Mouse (Mus musculus) yolk sac, embryonic 10.5 days (tissue): ENCODE measurements at regions not wholly inside any gene's neighbourhood (a gene's known extent, or its start where the extent isn't known, plus 50 kb on each side); places are given as distances from the start of the nearest gene placed in this dataset.
"Not testable (repeated sequence)": the region's sequence is repeated elsewhere in the genome, so short reads cannot be mapped to it uniquely, and the experiment has no call there.

Experiments
- DNase-seq: peaks from one replicate; pipeline ENCODE4 v3.0.0-alpha.2; 2017; ENCODE audit warnings: low spot score

GRCm38 (mm10) chr6:31898609-31899008 lies 151.4 kb upstream of the 1700012A03Rik start:
- no peak for DNase-seq

- no peak for DNase-seq
Observed at GRCm38 (mm10) chr6:31897001-31897400, 153.0 kb upstream of the 1700012A03Rik start.

- no peak for DNase-seq
Observed at GRCm38 (mm10) chr6:31895835-31896234, 154.2 kb upstream of the 1700012A03Rik start.

- no peak for DNase-seq
Observed at GRCm38 (mm10) chr6:31886931-31887330, 163.1 kb upstream of the 1700012A03Rik start.

- DNase-seq, result not testable (repeated sequence)
Observed at GRCm38 (mm10) chr6:31885196-31885595, 164.8 kb upstream of the 1700012A03Rik start.

GRCm38 (mm10) chr6:31883726-31884125 lies 166.3 kb upstream of the 1700012A03Rik start:
- DNase-seq, result peak; percentile 12

- DNase-seq, result no peak
Observed at GRCm38 (mm10) chr6:31874616-31875015, 175.4 kb upstream of the 1700012A03Rik start.

GRCm38 (mm10) chr6:31873911-31874310 lies 176.1 kb upstream of the 1700012A03Rik start:
- DNase-seq, result no peak

GRCm38 (mm10) chr6:31871766-31872165 lies 178.3 kb upstream of the 1700012A03Rik start:
- no peak for DNase-seq

GRCm38 (mm10) chr6:31861996-31862395 lies 188.1 kb upstream of the 1700012A03Rik start:
- DNase-seq, result no peak

GRCm38 (mm10) chr6:31859621-31860020 lies 190.4 kb upstream of the 1700012A03Rik start:
- DNase-seq, result no peak

- no peak for DNase-seq
Observed at GRCm38 (mm10) chr6:31854261-31854660, 195.8 kb upstream of the 1700012A03Rik start.

- DNase-seq, result no peak
Observed at GRCm38 (mm10) chr6:31846319-31846718, 203.7 kb upstream of the 1700012A03Rik start.

- DNase-seq, result no peak
Observed at GRCm38 (mm10) chr6:31845671-31846070, 204.4 kb upstream of the 1700012A03Rik start.

GRCm38 (mm10) chr6:31840621-31841020 lies 209.4 kb upstream of the 1700012A03Rik start:
- DNase-seq, result no peak

- DNase-seq, result no peak
Observed at GRCm38 (mm10) chr6:31838588-31838987, 211.5 kb upstream of the 1700012A03Rik start.

- no peak for DNase-seq
Observed at GRCm38 (mm10) chr6:31835795-31836194, 214.3 kb upstream of the 1700012A03Rik start.

- no peak for DNase-seq
Observed at GRCm38 (mm10) chr6:31834503-31834902, 215.5 kb upstream of the 1700012A03Rik start.

- DNase-seq, result no peak
Observed at GRCm38 (mm10) chr6:31830610-31831009, 219.4 kb upstream of the 1700012A03Rik start.

- DNase-seq, result no peak
Observed at GRCm38 (mm10) chr6:31823616-31824015, 226.4 kb upstream of the 1700012A03Rik start.

- DNase-seq, result no peak
Observed at GRCm38 (mm10) chr6:31822186-31823085, 227.6 kb upstream of the 1700012A03Rik start.

GRCm38 (mm10) chr6:31821621-31822020 lies 228.4 kb upstream of the 1700012A03Rik start:
- DNase-seq, result no peak

- no peak for DNase-seq
Observed at GRCm38 (mm10) chr6:31817640-31818039, 232.4 kb upstream of the 1700012A03Rik start.

GRCm38 (mm10) chr6:31811890-31812289 lies 238.2 kb upstream of the 1700012A03Rik start:
- DNase-seq, result no peak
